Mouse (Mus musculus) kidney, adult 10 weeks (tissue): ENCODE measurements around the gene Tsfm. TPM values are rescaled to one million over a fixed set of nuclear protein-coding genes. Genes with fewer than 3 reads are reported as not detected.

Source experiments
- polyA plus RNA-seq: library from polyadenylated mRNA; stranded (reverse); fragments of 350-450 nt; fragmentation: Illumina TruSeq; extraction: RNeasy Lipid Tissue Mini Kit (QIAGEN cat#74804); gene quantifications from one replicate; pipeline ENCODE4 v1.2.3, GENCODE M21; 2014; ENCODE audit warnings: low read depth, low replicate concordance

Gene Tsfm
- 15.5 TPM for polyA plus RNA-seq

DNA sequence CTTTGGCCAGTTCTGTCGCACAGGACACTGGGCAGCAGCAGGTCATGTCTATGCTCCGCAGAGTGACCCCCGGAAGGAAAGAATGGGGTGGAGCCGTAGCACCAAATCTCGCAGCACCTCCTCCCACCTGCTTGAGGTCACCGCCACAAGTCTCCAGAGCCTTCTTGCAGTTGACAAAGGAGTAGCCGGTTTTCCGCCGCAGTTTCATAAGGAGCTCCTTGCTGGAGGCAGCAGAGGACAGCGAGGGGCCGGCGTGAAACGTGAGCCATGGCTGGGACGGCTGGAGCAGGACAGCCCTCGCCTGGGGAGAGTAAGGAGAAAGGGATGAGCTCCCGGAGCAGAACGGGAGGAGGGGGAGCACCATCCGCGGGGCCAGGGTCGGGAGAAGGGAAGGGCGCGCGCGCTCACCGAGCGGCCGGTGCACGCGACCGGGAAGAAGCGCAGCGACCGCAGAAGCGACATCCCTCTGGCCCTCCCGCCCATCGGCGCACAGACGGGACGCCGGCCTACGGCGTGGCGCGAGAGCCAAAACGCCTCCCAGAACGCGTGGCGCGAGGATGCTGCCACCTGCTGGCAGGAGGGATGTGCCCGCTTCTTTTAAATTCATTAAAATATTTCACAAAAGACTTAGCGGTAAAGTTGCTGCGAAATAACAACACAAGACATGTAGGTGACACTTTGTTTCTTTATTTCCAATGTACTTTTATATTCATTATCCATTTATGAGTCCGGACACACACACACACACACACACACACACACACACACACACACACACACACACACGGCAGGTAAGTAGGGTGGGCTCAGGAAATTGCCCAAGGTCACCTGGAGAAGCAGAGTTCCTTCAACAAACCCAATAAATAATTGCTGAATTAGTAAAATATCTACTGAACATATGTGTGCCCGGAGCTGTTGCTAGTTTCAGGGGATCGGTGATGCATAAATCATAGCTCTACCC, at the start of gene Tsfm:
Gene Tsfm (minus strand): TSS at position 505 of the 961 bp plus-strand sequence.

DNA sequence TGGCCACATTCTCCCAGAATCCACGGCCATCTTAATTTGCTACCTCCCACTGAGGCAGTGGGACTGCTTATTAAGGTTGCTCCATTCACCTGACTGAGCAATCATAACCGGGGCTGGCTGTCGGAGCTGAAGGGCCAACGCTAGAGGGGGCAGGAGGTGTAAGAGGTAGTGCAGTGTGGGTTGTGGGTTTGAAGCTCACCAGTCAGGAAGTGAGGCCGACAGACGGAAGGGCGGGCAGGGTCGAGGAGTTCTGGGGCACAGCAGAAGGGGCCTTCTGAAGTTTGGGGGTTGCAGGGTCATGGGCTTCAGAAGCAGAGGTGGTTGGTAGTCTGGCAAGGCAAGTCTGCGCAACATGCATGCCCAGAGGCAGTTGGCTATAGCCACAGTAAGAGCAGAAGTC, 44.4 kb upstream of the Tsfm start, which contains the start of gene Agap2:
Gene Agap2 (plus strand): TSS at position 205 of the 400 bp plus-strand sequence.

DNA sequence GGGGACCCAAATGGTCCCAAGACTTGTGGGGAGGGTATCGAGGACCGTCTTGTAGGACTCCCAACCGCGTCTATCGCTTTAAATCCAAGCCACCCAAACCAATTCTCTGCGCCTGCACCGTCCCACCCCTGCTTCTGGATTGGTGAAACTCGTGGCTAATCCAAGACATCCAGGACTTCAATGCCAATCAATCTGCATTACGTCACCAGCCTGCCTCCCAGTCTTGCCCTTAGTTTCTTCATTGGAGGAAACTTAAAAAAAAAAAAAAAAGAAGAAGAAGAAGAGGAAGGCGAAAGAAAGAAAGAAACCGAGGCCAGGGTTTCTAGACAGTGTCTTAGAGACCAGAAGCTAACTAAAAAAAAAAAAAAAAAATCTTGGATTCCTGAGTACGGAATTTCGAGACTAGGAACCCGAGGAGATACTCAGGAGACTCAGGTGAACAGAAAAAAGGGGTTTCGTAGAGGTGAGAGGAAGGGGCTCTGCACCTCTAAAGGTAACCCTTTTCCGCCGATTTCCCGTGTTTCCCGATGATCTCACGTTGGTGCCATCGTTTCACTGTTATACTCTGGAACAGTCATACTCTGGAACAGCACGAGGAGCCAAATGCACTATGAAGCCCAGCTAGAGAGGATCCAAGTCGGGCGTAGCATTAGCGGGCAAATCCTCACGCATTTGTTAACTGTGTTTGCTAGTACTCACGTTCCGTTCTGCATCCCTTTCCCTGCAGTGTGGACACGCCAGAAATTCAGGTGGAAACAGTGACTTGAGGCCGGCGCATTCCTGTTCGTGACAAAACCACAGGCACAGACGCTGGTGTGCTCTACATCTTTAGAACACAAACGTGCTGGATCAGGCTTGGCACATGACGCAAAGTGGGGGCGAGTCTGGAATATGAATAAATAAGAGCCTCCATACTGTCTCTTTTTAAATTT, 39.8 kb upstream of the Tsfm start, which contains the start of gene Tspan31:
Gene Tspan31 (minus strand): TSS at position 75 of the 932 bp plus-strand sequence.

DNA sequence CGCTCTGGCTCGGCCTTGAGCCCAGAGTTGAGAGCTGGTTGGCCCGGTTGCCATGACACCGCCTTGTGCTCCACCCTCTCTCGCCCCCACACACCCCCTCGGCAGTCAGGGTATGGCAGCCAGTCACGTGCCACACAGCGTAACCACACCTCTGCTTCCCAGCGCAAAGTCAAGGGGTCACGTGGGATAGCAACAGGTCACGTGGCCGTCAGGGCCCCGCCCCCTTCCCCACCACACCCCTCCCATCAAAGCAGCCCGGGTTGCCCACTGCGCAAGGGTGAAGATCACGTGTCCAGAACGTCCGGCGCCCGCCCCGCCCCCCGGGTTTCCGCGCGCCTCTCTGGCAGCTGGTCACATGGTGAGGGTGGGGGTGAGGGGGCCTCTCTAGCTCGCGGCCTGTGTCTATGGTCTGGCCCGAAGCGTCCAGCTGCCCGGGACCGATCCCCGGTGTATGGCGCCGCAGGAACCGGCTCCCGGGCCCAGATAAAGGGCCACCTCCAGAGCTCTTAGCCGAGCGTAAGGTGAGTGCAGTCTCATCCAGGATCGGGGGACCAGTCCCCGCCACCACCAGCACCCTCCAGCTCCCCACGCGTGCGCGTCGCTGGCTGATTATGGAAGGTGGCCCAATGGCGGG, 32.7 kb upstream of the Tsfm start, which contains the start of gene Cdk4:
Gene Cdk4 (plus strand): TSS at position 296 of the 634 bp plus-strand sequence.

DNA sequence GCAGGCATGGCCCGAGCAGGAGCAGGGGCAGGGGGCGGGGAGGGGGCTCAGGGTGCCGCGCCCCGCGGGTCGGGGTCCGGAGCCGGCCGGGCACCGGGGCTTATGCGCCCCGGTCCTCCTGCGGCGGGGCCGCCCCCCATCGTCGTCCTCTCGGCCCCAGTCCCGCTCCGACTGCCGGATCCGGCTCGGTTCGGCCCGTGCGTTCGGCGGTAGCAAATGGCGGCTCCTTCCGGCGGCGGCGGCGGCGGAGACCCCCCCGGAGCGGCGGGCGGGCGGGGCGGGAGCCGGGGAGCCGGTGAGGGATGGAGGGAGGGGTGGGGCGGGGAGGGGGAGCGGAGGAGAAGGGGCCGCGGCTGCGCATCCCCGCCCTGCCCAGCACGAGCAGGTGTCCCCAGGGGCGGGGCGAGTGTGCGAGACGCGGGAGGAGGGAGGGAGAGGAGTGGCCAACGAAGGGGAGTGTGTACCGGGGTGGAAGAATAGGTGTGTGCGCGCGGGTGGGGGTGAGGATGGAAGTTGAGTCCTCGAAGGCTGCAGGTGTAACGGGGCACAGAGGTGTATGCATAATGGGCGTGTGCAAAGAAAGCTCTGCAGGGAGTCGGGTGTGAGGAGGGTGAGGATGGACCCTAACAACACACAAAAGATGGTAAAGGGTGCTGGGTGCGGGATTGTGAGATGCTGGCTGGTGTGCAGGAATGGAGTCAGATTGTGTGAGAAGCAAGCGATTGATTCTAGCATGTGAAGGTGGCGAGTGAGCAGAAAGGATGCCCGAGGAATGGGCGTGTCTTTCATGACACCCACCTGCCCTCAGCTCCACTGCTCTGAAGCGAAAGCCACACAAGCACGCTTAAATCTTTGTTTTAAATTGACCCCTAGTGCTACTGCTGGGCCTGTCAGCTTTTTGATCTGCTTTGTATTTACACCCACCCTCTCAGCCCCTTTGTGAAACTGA, 29.6 kb upstream of the Tsfm start, which contains the start of gene March9:
Gene March9 (minus strand): TSS at position 217 of the 949 bp plus-strand sequence.

GRCm38 (mm10) chr10:127047954-127048353, 17.3 kb upstream of the Tsfm start, which contains the start of gene Cyp27b1:
Gene Cyp27b1 (plus strand): TSS chr10:127048250.

GRCm38 (mm10) chr10:127041274-127041766, 10.7 kb upstream of the Tsfm start, which contains the start of the genes Mettl1 and Eef1akmt3:
Gene Mettl1 (plus strand): TSS chr10:127041414.
Gene Eef1akmt3 (minus strand): TSS chr10:127041513.

GRCm38 (mm10) chr10:127000529-127000928, 30.1 kb downstream of the Tsfm start, which contains the start of gene Avil:
Gene Avil (plus strand): TSS chr10:127000709.

GRCm38 (mm10) chr10:126978277-126978994, 52.2 kb downstream of the Tsfm start, which contains the start of gene Ctdsp2:
Gene Ctdsp2 (plus strand): TSS chr10:126978717.

Other genes starting within 250 kb of the Tsfm start
- gene Atp23, start 129.5 kb downstream of the Tsfm start, polyA plus RNA-seq = 3.0 TPM
- 24.8 TPM for gene Ctdsp2, start 52.1 kb downstream of the Tsfm start, polyA plus RNA-seq
- gene Avil, start 30.1 kb downstream of the Tsfm start, polyA plus RNA-seq = not detected
- 4.1 TPM for gene Mettl1, start 10.6 kb upstream of the Tsfm start, polyA plus RNA-seq
- 1.5 TPM for gene Eef1akmt3, start 10.7 kb upstream of the Tsfm start, polyA plus RNA-seq
- gene Cyp27b1, start 17.4 kb upstream of the Tsfm start, polyA plus RNA-seq = 0.61 TPM
- 2.1 TPM for gene March9, start 29.3 kb upstream of the Tsfm start, polyA plus RNA-seq
- gene Cdk4, start 32.7 kb upstream of the Tsfm start, polyA plus RNA-seq = 13.5 TPM
- 73.7 TPM for gene Tspan31, start 39.4 kb upstream of the Tsfm start, polyA plus RNA-seq
- not detected for gene Agap2, start 44.4 kb upstream of the Tsfm start, polyA plus RNA-seq
- 9.4 TPM for gene Os9, start 90.3 kb upstream of the Tsfm start, polyA plus RNA-seq
- 0.73 TPM for gene B4galnt1, start 134.4 kb upstream of the Tsfm start, polyA plus RNA-seq
- 0.16 TPM for gene Slc26a10, start 149.8 kb upstream of the Tsfm start, polyA plus RNA-seq
- 2.4 TPM for gene Arhgef25, start 159.2 kb upstream of the Tsfm start, polyA plus RNA-seq
- 3.6 TPM for gene Dtx3, start 164.9 kb upstream of the Tsfm start, polyA plus RNA-seq
- gene Pip4k2c, start 180.7 kb upstream of the Tsfm start, polyA plus RNA-seq = 46.3 TPM
- gene Kif5a, start 232.5 kb upstream of the Tsfm start, polyA plus RNA-seq = 0.16 TPM
- gene Dctn2, start 235.5 kb upstream of the Tsfm start, polyA plus RNA-seq = 18.1 TPM